Mouse (Mus musculus) gastrocnemius, postnatal 36 days (tissue): ENCODE measurements around the gene Mgat3. TPM values are rescaled to one million over a fixed set of nuclear protein-coding genes. Genes with fewer than 3 reads are reported as not detected.

Experiments used
- DNase-seq, 2 experiments: peaks; one replicate each; pipeline ENCODE4 v3.0.0; 2022
- intact Hi-C: fragments of 180-260 bp; cut with DNase I; formaldehyde crosslinking; loops from one replicate; pipeline ENCODE4 v1.15.1; 2025
- total RNA-seq, 2 experiments: library from RNA; stranded (reverse); gene quantifications; 2 replicates each; pipeline ENCODE4 v1.2.3; 2021

The Mgat3 gene
- total RNA-seq, 2 experiments from 2014 or later: 0.64 to 0.96 TPM

GRCm38 (mm10) chr15:80256656-80257601 is 83.4 kb downstream of the Mgat3 start:
- intact Hi-C loops: no loop called here
- DNase-seq: no peak

- DNase-seq: no peak
- intact Hi-C loops: no loop called here
Observed at GRCm38 (mm10) chr15:80257602-80258239, 84.2 kb downstream of the Mgat3 start.

GRCm38 (mm10) chr15:80258240-80259170 is 85.0 kb downstream of the Mgat3 start:
- intact Hi-C loops: no loop called here
- peak in 1 of 2 experiments; percentile 29 for DNase-seq

GRCm38 (mm10) chr15:80259406-80260045 is 86.0 kb downstream of the Mgat3 start:
- intact Hi-C loops: loop anchor here (2.0 to 10.0 kb wide), 2 partner anchors 33 to 615 kb away; no protein-coding TSS in a partner anchor
- DNase-seq: no peak

- intact Hi-C loops: loop anchor here (2.0 to 10.0 kb wide), 2 partner anchors 34 to 614 kb away; no protein-coding TSS in a partner anchor
- DNase-seq: peak; percentile 79 to 84
Observed at GRCm38 (mm10) chr15:80260677-80261076, 87.2 kb downstream of the Mgat3 start.

GRCm38 (mm10) chr15:80261100-80261499 is 87.6 kb downstream of the Mgat3 start:
- DNase-seq: no peak
- intact Hi-C loops: loop anchor here (2.0 to 10.0 kb wide), 2 partner anchors 34 to 614 kb away; no protein-coding TSS in a partner anchor

GRCm38 (mm10) chr15:80263610-80264575 is 90.4 kb downstream of the Mgat3 start, which contains the start of gene Rps19bp1:
Gene Rps19bp1, minus strand, starts transcription at chr15:80264315.
- DNase-seq: peak; percentile 81 to 82
- intact Hi-C loops: loop anchor here (10.0 kb wide), 1 partner anchor 611 kb away; no protein-coding TSS in a partner anchor

Other genes starting within 250 kb of the Mgat3 start
- gene Cbx7, start 202.6 kb upstream of the Mgat3 start, total RNA-seq: 10 to 100 TPM; 10.8 to 16.8 TPM
- gene Pdgfb, start 158.7 kb upstream of the Mgat3 start, total RNA-seq: 10 to 100 TPM; 16.5 to 17.9 TPM
- gene Syngr1, start 82.4 kb upstream of the Mgat3 start, total RNA-seq: 10 to 100 TPM; 36.2 to 42.2 TPM
- 10 to 100 TPM; 43.5 to 51.8 TPM for gene Rpl3, start 81.9 kb upstream of the Mgat3 start, total RNA-seq
- gene Tab1, start 40.6 kb upstream of the Mgat3 start, total RNA-seq: 10 to 100 TPM; 11.9 to 16.4 TPM
- gene Mief1, start 60.3 kb downstream of the Mgat3 start, total RNA-seq: 10 to 100 TPM; 19.2 to 25.8 TPM
- gene AC140267.1, start 62.1 kb downstream of the Mgat3 start, total RNA-seq: 1 to 10 TPM in 1 of 2 experiments, not detected in 1; 3.8 TPM
- gene Atf4, start 81.5 kb downstream of the Mgat3 start, total RNA-seq: 100 to 1,000 TPM; 118 to 137 TPM
- 10 to 100 TPM; 11.6 to 12.4 TPM for gene Rps19bp1, start 90.6 kb downstream of the Mgat3 start, total RNA-seq
- under 1 TPM; 0.05 to 0.62 TPM for gene Cacna1i, start 113.5 kb downstream of the Mgat3 start, total RNA-seq